Mouse (Mus musculus) liver, adult 2 months (tissue): Measurements from ENCODE around the gene Pmm1.

ENCODE experiments used
- CTCF ChIP-seq: fragments of 200-500 bp; IDR thresholded peaks from 2 replicates; pipeline ENCODE4 v1.5.1; 2011; ENCODE audit warnings: low read depth, low read length, control low read depth
- POLR2A ChIP-seq: fragments of 200-500 bp; IDR thresholded peaks from 2 replicates; pipeline ENCODE4 v1.6.1; 2011; ENCODE audit warnings: low read length, control low read depth; ENCODE audit not compliant: insufficient read depth; ENCODE audit errors: extremely low read depth

GRCm38 (mm10) chr15:81915663-81916062, 45.1 kb downstream of the Pmm1 start:
- TF ChIP-seq CTCF (no peak), POLR2A (no peak)
